Mouse (Mus musculus) hindlimb bud, embryonic 11.5 days (tissue): Measurements from ENCODE around the gene Mxd3.

Experiments used
- DNase-seq: peaks from one replicate; pipeline ENCODE4 v3.0.0-alpha.2; 2012; ENCODE audit warnings: low read depth, low spot score; ENCODE audit errors: extremely low spot score

Gene Mxd3

DNA sequence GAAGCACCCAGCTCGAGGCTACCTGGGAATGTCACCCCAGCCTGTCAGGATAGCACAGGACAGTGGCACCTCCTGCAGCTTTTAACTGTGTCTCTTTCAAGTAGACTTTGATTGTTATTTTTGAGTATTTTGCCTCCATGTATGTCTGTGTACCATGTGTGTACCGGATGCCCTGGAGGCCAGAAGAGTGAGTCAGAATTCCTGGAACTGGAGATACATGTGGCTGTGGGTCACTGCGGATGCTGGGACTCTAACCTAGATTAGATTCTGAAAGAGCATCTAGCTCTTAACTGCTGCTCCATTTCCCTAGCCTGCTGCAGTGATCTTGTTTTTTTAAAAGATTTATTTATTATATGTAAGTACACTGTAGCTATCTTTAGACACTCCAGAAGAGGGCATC lies 2.7 kb upstream of the Mxd3 start:
- DNase-seq: no peak

DNA sequence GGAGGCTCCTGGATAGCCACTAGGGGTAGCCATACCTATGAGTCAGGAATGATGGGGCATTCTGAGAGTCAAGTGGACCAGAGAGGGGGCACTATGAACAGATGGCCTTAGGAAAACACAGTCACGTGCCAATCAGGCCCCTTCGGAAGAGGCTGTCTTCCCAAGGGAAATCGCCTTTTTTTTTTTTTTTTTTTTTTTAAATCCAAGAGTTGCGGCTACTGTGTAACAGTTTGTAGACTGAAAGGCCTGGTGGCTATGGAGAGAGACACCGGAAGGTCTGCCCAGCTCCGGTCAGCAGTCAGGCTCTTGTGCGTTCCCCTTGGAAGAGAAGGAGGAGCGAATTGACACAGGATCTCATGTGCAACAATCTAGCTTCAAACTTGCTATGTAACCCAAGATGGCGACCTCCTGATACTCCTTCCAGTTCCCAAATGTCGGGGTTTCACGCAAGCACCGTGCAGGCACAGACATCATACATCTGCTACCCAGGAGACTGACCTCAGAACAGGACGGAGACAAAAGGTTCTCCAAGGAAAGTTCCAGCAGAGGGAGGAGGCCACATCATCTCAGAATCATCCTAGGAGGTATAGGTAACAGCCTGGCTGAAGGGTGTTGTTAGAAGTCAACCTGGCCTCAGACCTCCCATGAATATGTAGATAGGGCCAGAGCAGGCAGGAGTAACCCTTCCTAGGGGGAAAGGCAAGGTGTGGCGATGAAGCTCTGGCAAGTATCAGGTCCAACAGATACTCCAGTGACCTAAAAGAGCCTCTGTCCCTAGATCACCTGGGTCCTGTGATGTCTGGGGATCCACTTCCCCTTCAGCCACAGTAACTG lies 1.2 kb upstream of the Mxd3 start:
- no peak for DNase-seq

DNA sequence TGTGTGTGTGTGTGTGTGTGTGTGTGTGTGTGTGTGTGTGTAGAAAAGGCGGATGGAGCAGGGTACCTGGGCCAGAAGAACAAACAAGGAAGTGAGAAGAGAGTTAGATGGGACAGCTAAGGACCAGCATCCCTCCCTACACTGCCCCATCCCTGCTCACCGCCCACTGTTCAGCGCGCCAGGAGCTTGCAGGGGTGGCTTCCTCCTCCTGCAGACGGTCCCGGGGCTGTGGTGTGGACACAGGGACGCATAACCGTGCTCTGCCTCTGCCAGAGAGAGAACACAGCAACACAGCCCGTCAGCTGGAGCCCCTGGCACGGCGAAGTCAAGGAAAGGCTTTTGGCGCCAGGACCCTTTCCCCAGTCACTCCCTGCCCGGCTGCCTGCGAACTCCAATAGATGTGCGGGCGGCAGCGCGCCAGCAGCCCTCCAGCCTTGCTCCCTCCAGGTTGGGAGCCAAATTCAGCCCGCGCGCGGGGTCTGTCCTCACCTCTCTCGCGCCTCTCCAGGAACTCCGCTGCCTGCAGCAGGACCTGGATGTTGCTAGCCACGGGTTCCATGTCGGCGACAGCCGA lies 427 bp downstream of the Mxd3 start:
- DNase-seq: no peak

DNA sequence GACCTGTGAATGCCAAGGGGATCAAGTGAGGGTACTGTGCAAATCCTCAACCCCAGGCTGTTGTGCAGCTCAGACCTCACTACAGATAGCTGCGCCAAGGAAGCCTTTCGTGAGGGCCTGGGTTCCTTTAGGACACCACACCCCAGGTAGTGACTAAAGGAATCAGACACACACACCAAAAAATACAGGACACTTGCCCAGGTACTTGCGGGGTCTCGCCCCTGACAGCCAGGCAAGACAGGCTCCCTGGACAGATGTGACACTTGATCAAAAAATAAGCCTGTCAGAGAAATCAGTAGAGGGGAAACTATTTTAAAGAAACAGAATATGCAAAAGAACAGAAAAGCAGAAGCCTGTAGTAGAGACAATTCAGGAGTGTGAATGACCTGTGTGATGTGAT lies 982 bp downstream of the Mxd3 start:
- DNase-seq: no peak

DNA sequence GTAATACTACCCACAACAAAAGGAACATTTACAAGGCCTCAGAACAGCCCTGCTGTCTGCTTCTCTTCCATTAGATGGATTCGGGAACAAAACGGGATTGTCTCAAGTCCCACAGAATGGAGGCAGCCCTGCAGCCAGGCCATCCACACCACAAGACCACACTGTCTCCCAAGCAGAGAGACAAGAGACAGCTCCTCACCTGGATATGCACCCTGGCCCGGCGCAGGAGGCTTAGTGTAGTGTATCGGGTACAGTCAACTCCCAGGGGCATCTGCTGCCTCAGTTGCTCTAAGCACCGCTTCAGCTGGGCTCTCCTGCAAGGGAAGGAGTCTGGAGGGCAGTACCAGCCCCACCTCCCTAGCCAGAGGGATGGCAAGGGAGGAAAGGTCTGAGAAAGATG lies 1.5 kb downstream of the Mxd3 start:
- no peak for DNase-seq

DNA sequence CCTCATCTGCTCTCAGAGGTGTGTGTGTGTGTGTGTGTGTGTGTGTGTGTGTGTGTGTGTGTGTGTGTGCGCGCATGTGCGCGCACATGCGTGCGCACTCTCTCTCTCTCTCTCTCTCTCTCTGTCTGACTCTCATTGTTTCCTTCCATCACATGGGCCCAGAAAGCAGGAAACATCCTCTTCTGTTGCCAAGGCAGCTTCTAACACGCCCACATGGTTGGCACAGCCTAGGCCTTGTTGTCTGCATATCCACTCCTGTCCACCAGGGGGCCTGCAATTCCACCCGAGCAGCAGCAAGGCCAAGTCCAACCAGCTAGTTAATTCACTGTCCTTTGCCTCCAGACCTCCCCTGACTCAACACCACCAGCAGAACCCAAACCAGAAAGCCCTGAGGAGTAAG lies 2.0 kb downstream of the Mxd3 start:
- DNase-seq: peak; percentile 61

DNA sequence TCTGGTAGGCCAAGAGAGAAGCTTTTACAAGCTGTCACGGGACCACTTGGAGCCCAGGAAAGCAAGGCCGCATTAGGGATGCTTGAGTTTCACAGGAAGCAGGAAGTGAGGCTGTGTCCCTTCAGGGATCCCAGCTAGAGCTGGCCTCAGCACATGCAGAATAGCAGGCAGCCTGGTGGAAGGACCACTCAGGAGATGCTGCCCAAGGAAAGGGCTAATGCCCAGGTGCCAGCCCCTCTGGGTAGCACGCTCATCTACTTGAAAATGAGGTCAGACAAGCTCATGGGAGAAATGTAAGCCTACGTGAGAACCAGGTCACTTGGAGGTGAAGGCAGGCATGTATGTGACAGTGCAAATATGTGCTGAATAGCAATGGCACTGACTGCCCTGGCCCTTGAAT lies 2.5 kb downstream of the Mxd3 start:
- no peak for DNase-seq

DNA sequence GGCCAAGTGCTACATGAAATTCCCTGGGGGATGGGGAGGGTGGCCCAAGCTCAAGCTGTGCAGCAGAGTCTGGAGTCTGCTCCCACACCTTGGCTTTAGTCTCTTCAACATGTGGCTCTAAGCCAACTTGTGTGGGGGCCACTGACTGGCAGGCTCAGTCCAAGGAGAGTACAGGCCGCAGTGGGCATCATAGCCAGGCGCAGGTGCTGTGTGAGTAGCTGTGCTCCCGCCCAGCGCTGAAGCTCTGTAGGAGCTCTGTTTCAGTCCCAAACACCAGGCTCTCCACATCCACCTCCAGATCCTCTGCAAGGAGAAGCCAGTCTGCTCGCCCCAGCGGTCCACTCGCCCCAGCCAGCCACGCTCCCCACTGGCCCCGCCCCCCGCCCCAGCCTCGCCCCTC lies 4.0 kb downstream of the Mxd3 start:
- DNase-seq: no peak

DNA sequence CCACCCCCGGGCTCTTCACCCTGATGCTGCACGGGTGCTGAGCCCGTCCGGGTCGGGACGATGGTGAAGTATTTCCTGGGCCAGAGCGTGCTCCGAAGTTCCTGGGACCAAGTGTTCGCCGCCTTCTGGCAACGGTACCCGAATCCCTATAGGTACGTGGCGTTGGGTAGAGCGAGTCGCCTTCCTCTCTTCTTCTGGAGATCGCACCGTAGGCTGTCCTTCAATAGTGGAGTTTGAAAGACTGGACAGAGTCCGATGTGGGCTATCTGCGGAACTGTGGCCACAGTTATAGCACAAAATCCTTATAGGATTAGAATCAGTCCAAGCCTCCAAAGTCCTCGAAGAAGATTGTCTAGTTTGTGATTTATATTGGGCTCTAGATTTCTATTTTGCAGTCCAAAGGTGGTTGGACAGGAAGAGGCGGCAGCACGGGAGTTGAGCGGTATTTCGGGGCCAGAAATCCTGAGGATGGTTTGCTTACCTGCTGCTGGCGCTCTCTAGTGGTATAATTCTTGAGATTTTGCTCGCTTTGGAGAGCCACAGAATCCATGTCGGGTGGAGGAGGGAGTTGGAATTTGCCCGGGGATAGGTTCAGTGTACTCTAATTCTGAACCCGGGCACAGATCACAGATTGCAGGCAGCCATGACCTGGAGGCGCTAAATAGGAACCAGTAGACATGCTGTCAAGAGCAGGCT lies 7.3 kb downstream of the Mxd3 start:
- DNase-seq: no peak

DNA sequence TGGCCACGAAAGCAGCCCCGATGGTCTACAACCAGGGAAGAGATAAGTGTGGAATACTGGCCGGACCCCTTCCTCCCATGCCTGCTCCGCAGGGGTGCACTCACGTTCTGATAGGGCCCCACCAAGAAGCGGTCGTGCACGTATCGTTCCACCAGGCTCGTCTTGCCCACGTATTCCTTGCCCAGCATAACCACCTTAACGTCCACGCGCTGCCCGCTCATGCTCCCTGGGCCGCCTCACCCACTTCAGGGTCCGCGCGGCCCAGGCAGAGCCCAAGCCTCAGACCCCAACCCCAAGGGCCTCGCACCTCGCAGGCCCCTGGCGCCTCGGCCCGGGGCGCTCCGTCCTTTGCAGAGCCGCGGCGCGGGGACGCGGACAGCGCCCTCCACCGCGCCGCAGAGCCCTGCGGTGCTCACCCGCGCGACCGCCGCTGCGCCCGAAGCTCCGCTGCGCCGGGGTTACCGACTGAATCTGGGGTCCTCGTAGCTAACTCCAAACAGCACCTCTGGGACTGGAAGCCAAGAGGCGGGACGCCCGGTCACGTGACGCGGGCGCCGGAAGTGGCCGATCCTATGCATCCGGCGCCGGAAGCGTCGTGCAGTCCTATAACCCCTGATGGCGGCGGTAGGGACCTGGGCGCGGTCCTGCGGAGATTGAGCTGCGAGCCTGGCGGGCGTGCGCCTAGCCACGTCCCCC lies 8.0 kb downstream of the Mxd3 start, which contains the start of gene Rab24:
Rab24 (minus strand) TSS at position 513 of the 696 bp plus-strand sequence.
- no peak for DNase-seq

DNA sequence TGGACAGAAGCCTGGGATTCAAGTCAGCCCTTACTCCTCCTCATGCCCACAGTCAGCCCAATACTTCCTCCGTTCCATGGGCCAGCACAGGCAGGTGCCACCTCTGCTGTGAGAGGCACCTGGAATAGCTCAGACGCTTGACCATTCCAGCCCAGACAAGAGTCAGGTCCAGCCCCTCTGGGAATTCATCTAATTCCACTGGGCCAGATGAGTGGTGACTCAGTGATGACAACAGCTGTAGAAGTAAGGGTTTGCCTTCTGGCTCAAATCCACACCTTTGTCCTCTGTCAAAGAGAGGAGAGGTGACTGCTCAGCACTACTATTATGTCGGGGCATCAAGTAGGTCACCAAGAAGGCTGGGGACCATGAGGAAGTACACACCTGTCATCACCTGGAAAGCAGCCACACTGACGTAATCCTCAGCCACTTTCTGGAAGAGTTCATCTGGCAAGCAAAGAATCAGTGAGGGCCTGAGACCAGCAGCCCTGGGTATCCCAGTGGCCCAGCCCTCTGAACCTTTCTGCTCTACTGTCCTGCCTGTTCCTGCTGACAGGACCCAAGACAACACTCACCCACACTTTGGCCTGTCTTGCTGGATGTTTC lies 9.6 kb downstream of the Mxd3 start, which contains the start of gene Prelid1:
Prelid1 (plus strand) TSS at position 570 of the 603 bp plus-strand sequence.
- DNase-seq: no peak

DNA sequence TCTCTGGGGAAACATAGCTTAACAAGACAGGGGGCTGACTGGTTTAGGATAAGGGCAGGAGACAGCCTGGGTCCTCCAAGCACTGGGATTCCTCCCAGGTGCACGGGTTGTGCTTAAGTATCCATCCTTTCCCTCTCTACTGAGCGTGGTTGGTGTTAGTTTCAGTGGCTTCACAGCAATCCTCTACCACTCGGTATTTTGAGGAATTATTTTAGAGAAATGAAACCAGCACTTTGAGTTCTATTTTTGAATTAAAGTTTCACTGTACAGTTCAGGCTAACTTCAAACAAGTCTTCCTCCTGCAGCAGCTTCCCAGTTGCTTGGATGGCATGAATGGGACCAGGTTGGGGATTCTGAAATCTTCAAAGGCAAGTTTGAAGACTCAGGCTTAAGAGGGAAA lies 11.3 kb downstream of the Mxd3 start:
- DNase-seq: no peak

DNA sequence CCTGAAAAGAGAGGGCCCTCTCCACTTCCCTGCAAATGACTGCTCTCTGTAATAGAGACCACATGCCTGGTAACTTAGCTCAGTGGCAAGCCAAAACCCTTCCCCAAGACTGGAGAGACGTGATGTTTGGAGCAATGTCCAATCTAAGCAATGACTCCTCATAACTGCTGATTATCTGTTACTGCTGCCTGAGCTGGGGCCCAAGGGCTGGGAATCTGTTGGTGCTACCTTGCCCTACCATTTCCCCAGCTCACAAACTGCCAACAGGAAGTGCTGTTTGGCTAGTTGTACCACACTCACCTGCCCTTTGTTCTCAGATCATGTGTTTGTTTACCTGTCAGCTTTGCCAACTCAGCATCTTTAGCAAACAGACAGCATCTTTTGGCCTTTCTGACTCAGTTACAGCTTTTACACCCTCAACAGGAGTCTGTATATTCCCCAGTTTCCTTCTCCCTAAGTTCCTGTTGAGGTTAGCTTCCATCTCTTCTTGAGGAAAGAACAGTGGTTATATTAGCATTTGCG lies 14.7 kb downstream of the Mxd3 start:
- DNase-seq: no peak

DNA sequence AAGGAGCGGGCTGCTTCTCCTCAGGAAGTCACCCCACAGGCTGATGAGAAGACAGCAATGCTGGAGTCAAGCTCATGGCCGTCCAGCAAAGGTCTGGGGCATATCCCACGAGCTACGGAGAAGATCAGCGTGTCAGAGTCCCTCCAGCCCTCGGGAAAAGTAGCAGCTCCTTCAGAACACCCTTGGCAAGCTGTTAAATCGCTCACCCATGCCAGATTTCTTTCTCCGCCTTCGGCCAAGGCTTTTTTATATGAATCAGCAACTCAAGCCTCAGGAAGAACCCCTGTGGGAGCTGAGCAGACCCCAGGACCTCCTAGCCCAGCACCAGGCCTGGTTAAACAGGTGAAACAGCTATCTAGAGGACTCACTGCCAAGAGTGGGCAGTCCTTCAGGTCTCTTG lies 16.6 kb downstream of the Mxd3 start:
- DNase-seq: no peak

DNA sequence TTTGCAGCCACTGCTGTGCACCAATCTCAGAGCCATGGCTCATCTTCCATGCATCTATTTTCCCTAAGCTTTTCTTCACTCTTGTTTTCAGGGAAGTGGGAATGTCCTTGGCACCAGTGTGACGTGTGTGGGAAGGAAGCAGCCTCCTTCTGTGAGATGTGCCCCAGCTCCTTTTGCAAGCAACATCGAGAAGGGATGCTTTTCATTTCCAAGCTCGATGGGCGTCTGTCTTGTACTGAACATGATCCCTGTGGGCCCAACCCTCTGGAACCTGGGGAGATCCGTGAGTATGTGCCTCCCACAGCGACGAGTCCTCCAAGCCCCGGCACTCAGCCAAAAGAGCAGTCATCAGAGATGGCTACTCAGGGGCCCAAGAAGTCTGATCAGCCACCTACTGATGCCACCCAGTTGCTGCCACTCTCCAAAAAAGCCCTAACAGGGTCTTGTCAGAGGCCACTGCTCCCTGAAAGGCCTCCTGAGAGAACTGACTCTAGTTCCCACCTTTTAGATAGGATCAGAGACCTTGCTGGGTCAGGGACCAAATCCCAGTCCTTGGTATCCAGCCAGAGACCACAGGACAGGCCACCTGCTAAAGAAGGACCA lies 17.5 kb downstream of the Mxd3 start:
- no peak for DNase-seq

DNA sequence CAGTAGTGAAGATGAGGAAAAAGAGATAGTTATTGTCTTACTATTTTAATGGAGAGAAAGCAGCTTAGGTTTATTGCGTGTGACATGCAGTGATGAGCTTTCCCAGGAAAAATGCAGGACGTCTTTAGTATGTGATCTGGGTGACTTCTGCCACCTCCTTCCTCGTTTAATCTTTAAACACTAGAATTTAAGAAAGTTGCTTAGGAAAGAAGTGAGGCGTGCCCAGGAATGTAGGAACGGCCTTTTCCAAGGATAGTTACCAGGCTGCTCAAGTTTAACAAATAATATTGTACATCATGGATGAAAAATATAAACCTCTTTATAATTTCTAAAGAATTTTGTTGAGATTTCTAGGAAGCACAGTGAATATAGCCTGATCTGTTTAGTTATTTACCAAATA lies 28.7 kb downstream of the Mxd3 start:
- DNase-seq: no peak

DNA sequence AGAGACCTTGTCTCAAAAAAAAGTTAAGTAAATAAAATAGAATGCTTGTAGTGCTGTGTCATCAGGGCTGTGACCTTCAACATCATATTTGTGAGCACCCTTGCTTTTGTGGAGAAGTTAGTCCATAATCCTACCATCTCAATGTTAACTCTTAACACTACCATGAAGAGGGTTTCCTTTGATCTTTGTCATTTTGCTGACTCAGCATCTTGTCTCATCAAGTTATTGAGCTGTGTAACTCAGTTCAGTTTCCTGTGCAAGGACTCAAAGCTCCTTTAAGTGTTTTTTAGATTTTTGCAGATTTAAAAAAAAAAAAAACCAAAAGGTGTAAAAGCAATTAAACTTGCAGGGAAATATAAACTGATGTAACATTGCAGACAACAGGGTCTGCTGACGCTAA lies 32.9 kb downstream of the Mxd3 start:
- DNase-seq: no peak

DNA sequence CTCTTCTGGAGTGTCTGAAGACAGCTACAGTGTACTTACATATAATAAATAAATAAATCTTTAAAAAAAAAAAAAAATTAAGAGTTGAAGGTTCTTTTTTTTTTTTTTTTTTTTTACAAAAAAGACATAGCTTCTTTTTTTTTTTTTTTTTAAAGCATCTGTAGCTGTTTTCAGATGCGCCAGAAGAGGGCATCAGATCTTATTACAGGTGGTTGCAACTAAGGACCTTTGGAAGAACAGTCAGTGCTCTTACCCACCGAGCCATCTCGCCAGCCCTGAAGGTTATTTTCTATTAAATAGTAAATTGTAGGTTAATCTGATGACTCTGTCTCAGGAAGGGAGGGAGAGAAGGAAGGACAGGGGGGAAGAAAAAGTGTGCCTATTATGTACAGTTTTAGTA lies 40.8 kb downstream of the Mxd3 start:
- no peak for DNase-seq

DNA sequence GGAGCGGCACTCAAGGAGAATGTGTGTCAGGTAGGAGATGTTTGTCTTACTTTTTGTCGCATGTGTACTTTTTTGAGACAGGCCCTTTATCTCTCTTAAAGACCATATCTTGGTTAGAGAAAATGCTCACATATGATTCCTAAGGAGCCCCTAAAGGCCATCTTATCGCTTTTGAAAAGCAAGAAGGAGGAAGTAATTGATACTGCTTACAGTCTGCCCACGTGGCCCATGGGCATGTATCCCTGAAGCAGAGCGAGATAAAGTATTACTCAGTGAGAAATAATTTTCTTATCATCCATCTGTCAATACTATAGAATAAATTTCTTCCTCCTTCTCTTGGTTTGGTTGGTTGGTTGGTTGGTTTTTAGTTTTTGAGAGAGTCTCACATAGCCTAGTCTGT lies 52.0 kb downstream of the Mxd3 start:
- no peak for DNase-seq

DNA sequence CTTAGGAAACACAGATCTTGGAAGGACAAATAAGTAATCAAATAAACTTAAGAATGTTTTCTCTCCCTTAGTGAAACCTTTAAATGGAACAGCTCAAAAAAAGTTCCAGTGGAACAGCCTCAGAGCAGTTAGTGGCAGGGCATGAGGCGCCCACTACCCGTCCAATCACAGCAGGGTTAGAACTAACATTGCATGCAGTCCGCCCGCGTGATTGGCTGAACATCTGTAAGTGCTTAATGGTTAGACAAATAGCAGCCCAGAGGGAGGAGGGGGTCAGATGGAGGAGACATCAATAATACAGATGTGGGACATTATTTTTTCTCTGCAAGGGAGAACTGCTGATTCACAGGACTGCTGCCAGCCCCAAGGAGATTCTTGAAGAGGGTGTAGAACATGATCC lies 52.4 kb downstream of the Mxd3 start:
- DNase-seq: no peak
